Mouse (Mus musculus): ENCODE measurements around the gene Rnf145. TPM values are rescaled to one million over a fixed set of nuclear protein-coding genes. Genes with fewer than 3 reads are reported as not detected.

Rnf145 gene
- polyA plus RNA-seq, 1 experiment: 41.3 TPM

GRCm38 (mm10) chr11:44519096-44519949 is 559 bp downstream of the Rnf145 start:
- Histone ChIP-seq H3K36me3 (ENCODE audit: control insufficient read depth, insufficient read depth, low read length) (peaks cover 2% of the 10 kb centered on the region; the same call in 1 of the 2 replicates), H3K27me3 (ENCODE audit: control insufficient read depth, insufficient read depth, low read length) (no peaks in the 10 kb centered on the region), H3K4me1 (ENCODE audit: control insufficient read depth, insufficient read depth, insufficient read length, low read length) (peaks cover 6% of the 10 kb centered on the region), H3K27ac (ENCODE audit: insufficient read depth, low read depth, low read length) (peak overlapping the region; percentile 78), H3K4me3 (ENCODE audit: low read depth, low read length) (peak overlapping the region; percentile 84)
- under 1% methylated on average over 48 of the region's 61 CpGs for WGBS
- TF ChIP-seq POLR2A (IDR thresholded peaks at IDR 0.05; ENCODE audit: low read depth, low read length): no peak
- TF ChIP-seq CTCF (IDR thresholded peaks at IDR 0.05; ENCODE audit: extremely low read depth, insufficient read length, insufficient replicate concordance, low read depth, low read length): no peak

- Histone ChIP-seq H3K36me3 (ENCODE audit: control insufficient read depth, insufficient read depth, low read length) (peaks cover 8% of the 10 kb centered on the region), H3K27ac (ENCODE audit: insufficient read depth, low read depth, low read length) (peak overlapping the region; percentile 46), H3K4me1 (ENCODE audit: control insufficient read depth, insufficient read depth, insufficient read length, low read length) (peaks cover 3% of the 10 kb centered on the region), H3K4me3 (ENCODE audit: low read depth, low read length) (peak overlapping the region; percentile 84), H3K27me3 (ENCODE audit: control insufficient read depth, insufficient read depth, low read length) (no peaks in the 10 kb centered on the region)
- 1% methylated on average over 28 of the region's 28 CpGs for WGBS
- peak; percentile 28; the same call in 1 of the 2 replicates for TF ChIP-seq POLR2A (IDR thresholded peaks at IDR 0.05; ENCODE audit: low read depth, low read length)
- no peak for TF ChIP-seq CTCF (IDR thresholded peaks at IDR 0.05; ENCODE audit: extremely low read depth, insufficient read length, insufficient replicate concordance, low read depth, low read length)
Observed at GRCm38 (mm10) chr11:44519950-44520761, 1.4 kb downstream of the Rnf145 start.

DNA sequence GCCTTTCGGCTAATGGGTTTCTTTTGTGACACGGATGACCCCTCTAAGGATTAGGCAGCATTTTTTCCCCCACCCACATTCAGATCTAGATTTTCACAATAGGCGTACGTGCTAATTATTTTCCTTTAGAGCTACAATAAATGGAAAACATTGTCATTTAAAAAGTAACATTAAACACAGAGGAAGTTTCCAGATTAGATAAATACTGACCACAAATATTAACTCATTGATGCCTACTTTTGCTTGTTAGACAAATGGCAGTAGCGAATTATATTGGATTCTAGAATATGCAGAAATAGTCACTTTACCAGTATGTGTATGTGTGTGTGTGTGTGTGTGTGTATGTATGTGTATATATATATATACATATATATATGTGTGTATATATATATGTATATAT is 3.8 kb downstream of the Rnf145 start:
- H3K27me3 ChIP-seq (ENCODE audit: control insufficient read depth, insufficient read depth, low read length): no peaks in the 10 kb centered on the region
- TF ChIP-seq CTCF (IDR thresholded peaks at IDR 0.05; ENCODE audit: extremely low read depth, insufficient read length, insufficient replicate concordance, low read depth, low read length) (no peak), POLR2A (IDR thresholded peaks at IDR 0.05; ENCODE audit: low read depth, low read length) (no peak)
- no peak overlapping the region for H3K4me3 ChIP-seq (ENCODE audit: low read depth, low read length)
- WGBS: 85% methylated on average over 5 of the region's 5 CpGs
- peaks cover 18% of the 10 kb centered on the region for H3K36me3 ChIP-seq (ENCODE audit: control insufficient read depth, insufficient read depth, low read length)
- no peak overlapping the region for H3K27ac ChIP-seq (ENCODE audit: insufficient read depth, low read depth, low read length)
- H3K4me1 ChIP-seq (ENCODE audit: control insufficient read depth, insufficient read depth, insufficient read length, low read length): no peaks in the 10 kb centered on the region; the same call in none of the 2 replicates

GRCm38 (mm10) chr11:44525765-44526164 is 7.0 kb downstream of the Rnf145 start:
- Histone ChIP-seq H3K27me3 (ENCODE audit: control insufficient read depth, insufficient read depth, low read length) (no peaks in the 10 kb centered on the region), H3K4me3 (ENCODE audit: low read depth, low read length) (no peak overlapping the region), H3K27ac (ENCODE audit: insufficient read depth, low read depth, low read length) (no peak overlapping the region), H3K36me3 (ENCODE audit: control insufficient read depth, insufficient read depth, low read length) (peaks cover 28% of the 10 kb centered on the region), H3K4me1 (ENCODE audit: control insufficient read depth, insufficient read depth, insufficient read length, low read length) (peaks cover 4% of the 10 kb centered on the region; the same call in 1 of the 2 replicates)
- 79% methylated on average over 4 of the region's 4 CpGs for WGBS
- TF ChIP-seq POLR2A (IDR thresholded peaks at IDR 0.05; ENCODE audit: low read depth, low read length): no peak
- peak; percentile 23; the same call in 1 of the 2 replicates for TF ChIP-seq CTCF (IDR thresholded peaks at IDR 0.05; ENCODE audit: extremely low read depth, insufficient read length, insufficient replicate concordance, low read depth, low read length)

DNA sequence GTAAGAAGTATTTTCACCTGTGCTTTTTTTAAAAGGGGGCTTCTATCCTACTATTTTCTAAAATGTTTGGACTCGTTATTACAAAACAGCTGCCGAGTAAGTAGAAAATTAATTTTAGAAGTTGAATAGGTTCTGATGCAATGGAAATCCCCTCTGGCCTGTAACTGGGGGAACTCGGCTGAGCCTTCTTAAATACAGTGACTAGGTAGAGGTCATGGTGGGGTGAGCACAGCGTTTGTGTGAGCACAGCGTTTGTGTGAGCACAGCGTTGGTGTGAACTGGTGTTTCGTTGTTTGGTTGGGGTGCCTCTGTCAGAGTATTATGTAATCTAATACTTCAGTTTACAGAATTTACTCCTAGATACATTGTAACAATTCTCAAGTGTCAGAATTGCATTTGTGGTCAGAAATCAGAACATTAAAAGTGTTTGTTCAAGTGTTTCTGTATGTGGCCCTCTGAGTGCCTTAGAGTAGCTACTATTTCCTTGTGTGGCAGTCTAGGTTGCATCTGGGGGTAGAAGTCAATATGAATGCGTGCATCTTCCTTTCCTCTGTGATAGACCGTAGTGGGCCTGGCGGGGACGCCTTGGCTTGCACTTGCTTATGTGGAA is 8.0 kb downstream of the Rnf145 start:
- Histone ChIP-seq H3K4me1 (ENCODE audit: control insufficient read depth, insufficient read depth, insufficient read length, low read length) (peaks cover 4% of the 10 kb centered on the region; the same call in 1 of the 2 replicates), H3K27ac (ENCODE audit: insufficient read depth, low read depth, low read length) (no peak overlapping the region), H3K4me3 (ENCODE audit: low read depth, low read length) (no peak overlapping the region), H3K27me3 (ENCODE audit: control insufficient read depth, insufficient read depth, low read length) (no peaks in the 10 kb centered on the region), H3K36me3 (ENCODE audit: control insufficient read depth, insufficient read depth, low read length) (peaks cover 36% of the 10 kb centered on the region)
- 88% methylated on average over 11 of the region's 11 CpGs for WGBS
- TF ChIP-seq CTCF (IDR thresholded peaks at IDR 0.05; ENCODE audit: extremely low read depth, insufficient read length, insufficient replicate concordance, low read depth, low read length): no peak
- no peak for TF ChIP-seq POLR2A (IDR thresholded peaks at IDR 0.05; ENCODE audit: low read depth, low read length)

DNA sequence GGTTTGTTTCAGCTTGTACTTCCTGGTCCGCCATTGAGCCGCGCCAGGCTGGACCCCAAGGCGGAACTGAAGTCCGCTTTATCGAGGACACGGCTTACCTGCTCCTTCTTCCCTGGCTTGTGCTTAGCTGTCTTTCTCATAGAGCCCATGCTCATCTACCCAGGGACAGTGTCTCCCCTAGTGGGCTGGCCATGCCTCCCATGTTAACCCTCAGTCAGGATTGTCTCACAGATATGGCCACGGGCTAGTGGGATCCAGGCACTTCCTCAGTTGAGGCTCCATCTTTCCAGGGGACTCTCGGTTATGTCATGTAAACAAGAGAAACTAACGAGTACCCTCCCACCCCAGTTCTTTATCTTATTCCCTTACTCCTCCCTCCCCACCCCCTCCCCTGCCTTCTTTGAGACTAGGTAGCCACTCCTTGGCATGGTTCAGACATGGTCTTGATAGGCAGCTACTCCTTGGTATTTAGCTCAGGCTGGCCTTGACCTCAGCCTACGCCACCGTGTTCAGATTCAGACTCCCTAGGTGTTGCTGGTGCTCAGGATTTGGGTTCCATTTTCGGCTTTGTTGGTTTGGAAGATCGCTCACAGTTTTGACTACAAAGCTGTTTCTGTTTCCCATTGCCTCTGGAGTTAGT is 9.9 kb downstream of the Rnf145 start:
- H3K4me1 ChIP-seq (ENCODE audit: control insufficient read depth, insufficient read depth, insufficient read length, low read length): peaks cover 4% of the 10 kb centered on the region; the same call in 1 of the 2 replicates
- WGBS: 89% methylated on average over 14 of the region's 14 CpGs
- no peaks in the 10 kb centered on the region for H3K27me3 ChIP-seq (ENCODE audit: control insufficient read depth, insufficient read depth, low read length)
- H3K27ac ChIP-seq (ENCODE audit: insufficient read depth, low read depth, low read length): peak overlapping the region; percentile 15; the same call in 1 of the 2 replicates
- no peak overlapping the region for H3K4me3 ChIP-seq (ENCODE audit: low read depth, low read length)
- peaks cover 45% of the 10 kb centered on the region for H3K36me3 ChIP-seq (ENCODE audit: control insufficient read depth, insufficient read depth, low read length)
- no peak for TF ChIP-seq CTCF (IDR thresholded peaks at IDR 0.05; ENCODE audit: extremely low read depth, insufficient read length, insufficient replicate concordance, low read depth, low read length)
- TF ChIP-seq POLR2A (IDR thresholded peaks at IDR 0.05; ENCODE audit: low read depth, low read length): no peak
